Mouse (Mus musculus) frontal cortex, postnatal 10 days (tissue): Measurements from ENCODE around the gene Xrcc3.

Experiments
- DNase-seq, 2 experiments: peaks; one replicate each; pipeline ENCODE4 v3.0.0; 2022; ENCODE audit warnings: low spot score in 2 of 2, mixed read lengths in 1 of 2

Gene Xrcc3

GRCm38 (mm10) chr12:111813766-111814617 is at the start of gene Xrcc3, which contains the start of gene Zfyve21:
Gene Xrcc3, minus strand, starts transcription at chr12:111813873.
Gene Zfyve21, plus strand, starts transcription at chr12:111814170.
- peak; percentile 98 to 99 for DNase-seq

- DNase-seq, result no peak
Observed at GRCm38 (mm10) chr12:111855448-111855847, 41.8 kb upstream of the Xrcc3 start.

GRCm38 (mm10) chr12:111853546-111853945 is 39.9 kb upstream of the Xrcc3 start:
- no peak for DNase-seq

GRCm38 (mm10) chr12:111853011-111853436 is 39.4 kb upstream of the Xrcc3 start:
- DNase-seq, result no peak

GRCm38 (mm10) chr12:111851745-111852144 is 38.1 kb upstream of the Xrcc3 start:
- DNase-seq, result no peak

- no peak for DNase-seq
Observed at GRCm38 (mm10) chr12:111851235-111851634, 37.6 kb upstream of the Xrcc3 start.

- DNase-seq, result no peak
Observed at GRCm38 (mm10) chr12:111848300-111848798, 34.7 kb upstream of the Xrcc3 start.

GRCm38 (mm10) chr12:111846815-111847214 is 33.1 kb upstream of the Xrcc3 start:
- DNase-seq, result no peak

GRCm38 (mm10) chr12:111845953-111846352 is 32.3 kb upstream of the Xrcc3 start:
- DNase-seq, result no peak

- no peak for DNase-seq
Observed at GRCm38 (mm10) chr12:111843470-111843869, 29.8 kb upstream of the Xrcc3 start.

GRCm38 (mm10) chr12:111842565-111843433 is 29.1 kb upstream of the Xrcc3 start:
- DNase-seq, result no peak

- DNase-seq, result no peak
Observed at GRCm38 (mm10) chr12:111833457-111833856, 19.8 kb upstream of the Xrcc3 start.

- DNase-seq, result no peak
Observed at GRCm38 (mm10) chr12:111832643-111833042, 19.0 kb upstream of the Xrcc3 start.

- DNase-seq, result no peak
Observed at GRCm38 (mm10) chr12:111830375-111830774, 16.7 kb upstream of the Xrcc3 start.

- no peak for DNase-seq
Observed at GRCm38 (mm10) chr12:111829954-111830353, 16.3 kb upstream of the Xrcc3 start.

GRCm38 (mm10) chr12:111829447-111829846 is 15.8 kb upstream of the Xrcc3 start:
- DNase-seq, result no peak

GRCm38 (mm10) chr12:111827556-111827955 is 13.9 kb upstream of the Xrcc3 start:
- DNase-seq, result no peak

GRCm38 (mm10) chr12:111821931-111822330 is 8.3 kb upstream of the Xrcc3 start:
- DNase-seq, result no peak

GRCm38 (mm10) chr12:111820708-111821107 is 7.0 kb upstream of the Xrcc3 start:
- DNase-seq, result no peak

- no peak for DNase-seq
Observed at GRCm38 (mm10) chr12:111819936-111820335, 6.3 kb upstream of the Xrcc3 start.

GRCm38 (mm10) chr12:111817991-111818390 is 4.3 kb upstream of the Xrcc3 start:
- no peak for DNase-seq

GRCm38 (mm10) chr12:111816967-111817366 is 3.3 kb upstream of the Xrcc3 start:
- no peak for DNase-seq
